Mouse (Mus musculus) C2C12 (cell line): Measurements from ENCODE around the gene Sorl1.

Source experiments
- CEBPB ChIP-seq: IDR thresholded peaks from one replicate; pipeline ENCODE4 v1.6.1; 2011; ENCODE audit warnings: low read depth, mild to moderate bottlenecking, control low read depth, moderate library complexity
- CTCF ChIP-seq: IDR thresholded peaks from one replicate; pipeline ENCODE4 v1.5.1; 2011; ENCODE audit not compliant: control insufficient read depth, insufficient read depth, insufficient read length
- FOSL1 ChIP-seq: IDR thresholded peaks from one replicate; pipeline ENCODE4 v1.8.0; 2011; ENCODE audit warnings: mild to moderate bottlenecking, low read length; ENCODE audit not compliant: poor library complexity, insufficient read depth, severe bottlenecking
- MAX ChIP-seq: IDR thresholded peaks from one replicate; pipeline ENCODE4 v1.6.1; 2011; ENCODE audit warnings: mild to moderate bottlenecking, control low read depth

DNA sequence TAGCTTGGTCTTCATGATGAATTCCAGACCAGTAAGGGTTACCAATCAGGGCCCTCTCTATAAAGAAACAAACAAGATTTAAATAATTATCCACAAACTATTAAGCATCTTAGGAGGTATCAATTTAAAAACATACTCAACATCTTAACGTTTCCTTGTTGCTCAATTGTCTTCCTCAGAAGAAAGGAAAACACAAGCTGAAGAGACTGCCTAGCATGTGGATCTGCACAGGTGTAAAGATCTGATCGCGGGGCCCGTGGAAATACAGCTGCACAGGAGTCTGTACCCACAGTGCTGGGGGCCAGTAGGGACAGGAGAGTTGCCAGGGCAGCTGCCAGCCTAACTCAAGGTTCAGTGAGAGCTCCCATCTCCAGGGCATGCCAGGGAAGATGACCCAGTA is 38.9 kb upstream of the Sorl1 start:
- TF ChIP-seq CTCF, result no peak
- no peak for TF ChIP-seq FOSL1
- no peak for TF ChIP-seq CEBPB
- no peak for TF ChIP-seq MAX
